Mouse (Mus musculus): ENCODE data around the gene Ap1g2. TPM values are rescaled to one million over a fixed set of nuclear protein-coding genes. Genes with fewer than 3 reads are reported as not detected.

Gene Ap1g2
- polyA plus RNA-seq, 1 experiment from 2014 or later = 10.2 TPM

Other genes with a start within 250 kb of the Ap1g2 start
- 13.9 and 18.5 TPM in 2 replicates for gene Homez, start 235.6 kb downstream of the Ap1g2 start, polyA plus RNA-seq (2016; fragmentation: Nextera tagmentation; extraction: Ambion mirVana)
- gene Ppp1r3e, start 229.0 kb downstream of the Ap1g2 start, polyA plus RNA-seq (2016; fragmentation: Nextera tagmentation; extraction: Ambion mirVana) = 1.1 and 1.3 TPM in 2 replicates
- gene Bcl2l2, start 223.2 kb downstream of the Ap1g2 start, polyA plus RNA-seq (2016; fragmentation: Nextera tagmentation; extraction: Ambion mirVana) = 3.3 and 3.4 TPM in 2 replicates
- 0.27 TPM in 1 of 2 replicates, not detected in the other for gene Gm20521, start 223.2 kb downstream of the Ap1g2 start, polyA plus RNA-seq (2016; fragmentation: Nextera tagmentation; extraction: Ambion mirVana)
- gene Pabpn1, start 214.1 kb downstream of the Ap1g2 start, polyA plus RNA-seq (2016; fragmentation: Nextera tagmentation; extraction: Ambion mirVana) = 199 and 211 TPM in 2 replicates
- gene Slc22a17, start 193.5 kb downstream of the Ap1g2 start, polyA plus RNA-seq (2016; fragmentation: Nextera tagmentation; extraction: Ambion mirVana) = 93.3 and 97.8 TPM in 2 replicates
- 36.8 and 37.8 TPM in 2 replicates for gene Efs, start 180.5 kb downstream of the Ap1g2 start, polyA plus RNA-seq (2016; fragmentation: Nextera tagmentation; extraction: Ambion mirVana)
- gene Il25, start 173.9 kb downstream of the Ap1g2 start, polyA plus RNA-seq (2016; fragmentation: Nextera tagmentation; extraction: Ambion mirVana) = not detected in 2 replicates
- 1.4 and 2.0 TPM in 2 replicates for gene Cmtm5, start 170.3 kb downstream of the Ap1g2 start, polyA plus RNA-seq (2016; fragmentation: Nextera tagmentation; extraction: Ambion mirVana)
- 1.5 and 1.8 TPM in 2 replicates for gene Myh6, start 139.7 kb downstream of the Ap1g2 start, polyA plus RNA-seq (2016; fragmentation: Nextera tagmentation; extraction: Ambion mirVana)
- not detected in 2 replicates for gene Gm17428, start 129.7 kb downstream of the Ap1g2 start, polyA plus RNA-seq (2016; fragmentation: Nextera tagmentation; extraction: Ambion mirVana)
- 3.6 and 4.2 TPM in 2 replicates for gene Myh7, start 112.0 kb downstream of the Ap1g2 start, polyA plus RNA-seq (2016; fragmentation: Nextera tagmentation; extraction: Ambion mirVana)
- gene Ngdn, start 91.1 kb downstream of the Ap1g2 start, polyA plus RNA-seq (2016; fragmentation: Nextera tagmentation; extraction: Ambion mirVana) = 71.7 and 73.3 TPM in 2 replicates
- gene Zfhx2, start 14.3 kb downstream of the Ap1g2 start, polyA plus RNA-seq (2016; fragmentation: Nextera tagmentation; extraction: Ambion mirVana) = 26.3 and 28.1 TPM in 2 replicates
- 32.0 and 33.0 TPM in 2 replicates for gene Thtpa, start 11.8 kb downstream of the Ap1g2 start, polyA plus RNA-seq (2016; fragmentation: Nextera tagmentation; extraction: Ambion mirVana)
- gene Jph4, start 10.3 kb upstream of the Ap1g2 start, polyA plus RNA-seq (2016; fragmentation: Nextera tagmentation; extraction: Ambion mirVana) = 9.0 and 9.4 TPM in 2 replicates
- gene Dhrs2, start 115.4 kb upstream of the Ap1g2 start, polyA plus RNA-seq (2016; fragmentation: Nextera tagmentation; extraction: Ambion mirVana) = 0.15 TPM in 1 of 2 replicates, not detected in the other

Data from forebrain, embryonic 12.5 days (tissue).